Mouse (Mus musculus): ENCODE data around the gene Nampt.

Nampt gene

DNA sequence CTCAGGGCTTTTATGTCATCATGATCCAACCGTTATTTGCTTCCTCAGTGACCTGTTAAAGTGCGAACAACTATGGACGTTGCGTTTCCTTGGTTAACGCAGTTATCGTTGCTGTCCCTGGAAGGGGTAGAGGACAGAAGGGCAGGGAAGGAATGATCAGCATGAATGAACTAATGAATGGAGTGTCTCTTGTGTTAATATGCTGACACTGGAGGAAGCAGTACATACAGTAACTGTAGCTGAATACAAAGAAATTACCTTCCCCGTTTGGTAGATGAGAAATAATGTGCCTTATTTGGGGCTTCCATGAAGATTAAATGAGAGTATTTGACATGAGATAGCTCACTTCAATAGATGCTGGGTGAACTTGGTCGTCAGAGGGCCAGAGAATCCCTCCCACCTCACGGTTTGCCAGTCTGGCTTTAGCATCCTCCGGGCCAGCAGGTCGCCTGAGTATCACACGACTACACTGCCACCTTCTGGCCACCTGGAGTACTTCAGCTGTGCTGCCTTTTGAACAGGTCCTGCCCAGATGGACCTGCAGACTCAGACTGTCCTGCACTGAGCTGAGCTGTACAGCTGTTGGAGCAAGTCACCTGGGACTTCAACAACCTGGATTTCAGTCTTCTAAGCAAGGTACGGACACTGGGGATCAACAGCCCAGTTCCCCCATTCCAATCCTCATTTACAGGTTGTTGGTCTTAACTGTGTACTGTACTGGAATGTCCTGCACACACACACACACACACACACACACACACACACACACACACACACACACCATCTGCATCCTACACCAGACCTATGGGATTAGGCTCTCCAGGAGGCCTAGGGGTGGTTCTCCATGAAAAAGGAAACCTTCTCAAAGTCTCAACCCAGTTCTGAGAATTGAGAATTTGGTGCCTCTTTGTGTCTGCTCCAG is 78.1 kb downstream of the Nampt start:
- DNase-seq (ENCODE audit: extremely low spot score, low spot score) = peak; percentile 90

DNA sequence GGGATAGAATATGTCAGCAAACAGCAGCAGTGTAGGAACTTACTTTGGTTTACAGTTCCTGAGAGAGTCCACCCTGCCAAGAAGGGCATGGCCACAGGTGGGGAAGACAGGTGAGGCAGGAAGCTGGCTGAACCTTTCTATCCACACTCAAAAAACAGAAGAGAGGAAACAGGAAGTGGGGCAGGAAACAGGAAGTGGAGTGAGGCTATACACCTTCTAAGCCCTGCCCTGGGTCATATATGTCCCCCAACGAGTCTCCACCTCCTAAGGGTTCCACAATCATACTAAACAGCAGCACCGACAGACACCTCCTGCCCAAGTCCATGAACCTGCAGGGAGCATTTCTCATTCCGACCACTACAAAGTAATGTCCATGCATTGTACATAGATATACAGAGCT is 81.7 kb downstream of the Nampt start:
- DNase-seq (ENCODE audit: extremely low spot score, low spot score) = no peak
